Mouse (Mus musculus): Measurements from ENCODE around the gene Capn15.

DNA sequence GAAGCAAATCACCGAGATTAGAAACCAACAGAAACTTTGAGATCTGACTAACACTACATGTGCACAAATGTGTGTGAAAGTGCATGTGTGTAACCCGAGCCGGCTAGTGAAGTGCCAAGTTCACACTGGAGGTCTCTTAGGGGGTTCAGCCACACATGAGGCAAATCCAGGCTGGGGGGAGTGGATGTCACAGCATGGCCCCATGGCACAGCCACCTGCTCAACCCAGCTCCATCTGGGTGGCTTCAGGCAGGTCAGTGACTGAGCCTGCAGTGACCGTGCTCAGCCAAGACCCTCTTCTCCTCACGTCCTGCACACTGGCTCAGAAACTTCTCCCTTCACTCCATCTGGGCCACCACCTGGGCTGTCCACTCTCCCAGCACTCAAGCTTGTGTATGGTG lies 35.6 kb downstream of the Capn15 start:
- no peak for TF ChIP-seq MAFK (IDR thresholded peaks at IDR 0.05; ENCODE audit: insufficient read depth, low read depth, low read length)
- TF ChIP-seq ZNF384 (IDR thresholded peaks at IDR 0.05; ENCODE audit: low read depth, low read length): no peak
- TF ChIP-seq HCFC1 (IDR thresholded peaks at IDR 0.05; ENCODE audit: borderline replicate concordance, insufficient read depth, low read length): no peak
- no peak for TF ChIP-seq ZC3H11A (IDR thresholded peaks at IDR 0.05; ENCODE audit: borderline replicate concordance, low read depth, low read length)
- TF ChIP-seq CHD2 (IDR thresholded peaks at IDR 0.05; ENCODE audit: low read depth, low read length): no peak
